Mouse (Mus musculus) lung, postnatal 0 days (tissue): Measurements from ENCODE around the gene Prex1.

Experiments used
- CTCF ChIP-seq: IDR thresholded peaks from 2 replicates; pipeline ENCODE4 v1.5.1; 2016; ENCODE audit warnings: antibody characterized with exemption, mild to moderate bottlenecking
- EP300 ChIP-seq: IDR thresholded peaks from 2 replicates; pipeline ENCODE4 v1.6.1; 2016; ENCODE audit warnings: antibody characterized with exemption, mild to moderate bottlenecking, control low read depth

GRCm38 (mm10) chr2:166561781-166562180 is 151.9 kb downstream of the Prex1 start:
- TF ChIP-seq CTCF (no peak), EP300 (no peak)
